Mouse (Mus musculus): ENCODE results near the gene Cib4. TPM values are rescaled to one million over a fixed set of nuclear protein-coding genes. Genes with fewer than 3 reads are reported as not detected.
A peak's percentile ranks its signal among the peaks of the same experiment; 100 is the strongest.

The Cib4 gene
- polyA plus RNA-seq, 1 experiment: not detected

- Histone ChIP-seq H3K27ac (ENCODE audit: insufficient read depth, low read length) (peak overlapping the region; percentile 56; the same call in 1 of the 2 replicates), H3K4me3 (ENCODE audit: insufficient read depth, low read length) (no peak overlapping the region), H3K4me1 (ENCODE audit: control insufficient read depth, insufficient read depth, low read length) (peaks cover 16% of the 10 kb centered on the region)
- TF ChIP-seq POLR2A (IDR thresholded peaks at IDR 0.05; ENCODE audit: low read depth, low read length) (no peak), CTCF (IDR thresholded peaks at IDR 0.05; ENCODE audit: borderline replicate concordance, insufficient read depth, low read length) (no peak)
These were observed 51.0 kb downstream of the Cib4 start for GRCm38 (mm10) chr5:30494606-30495005.

GRCm38 (mm10) chr5:30493723-30494122, 51.9 kb downstream of the Cib4 start:
- H3K4me3 ChIP-seq (ENCODE audit: insufficient read depth, low read length): no peak overlapping the region
- TF ChIP-seq CTCF (IDR thresholded peaks at IDR 0.05; ENCODE audit: borderline replicate concordance, insufficient read depth, low read length): no peak
- no peak for TF ChIP-seq POLR2A (IDR thresholded peaks at IDR 0.05; ENCODE audit: low read depth, low read length)
- H3K27ac ChIP-seq (ENCODE audit: insufficient read depth, low read length): no peak overlapping the region
- H3K4me1 ChIP-seq (ENCODE audit: control insufficient read depth, insufficient read depth, low read length): peaks cover 16% of the 10 kb centered on the region

GRCm38 (mm10) chr5:30490845-30491244, 54.8 kb downstream of the Cib4 start:
- TF ChIP-seq CTCF (IDR thresholded peaks at IDR 0.05; ENCODE audit: borderline replicate concordance, insufficient read depth, low read length) (no peak), POLR2A (IDR thresholded peaks at IDR 0.05; ENCODE audit: low read depth, low read length) (no peak)
- H3K27ac ChIP-seq (ENCODE audit: insufficient read depth, low read length): no peak overlapping the region
- H3K4me1 ChIP-seq (ENCODE audit: control insufficient read depth, insufficient read depth, low read length): peaks cover 16% of the 10 kb centered on the region

GRCm38 (mm10) chr5:30490215-30490614, 55.4 kb downstream of the Cib4 start:
- H3K4me1 ChIP-seq (ENCODE audit: control insufficient read depth, insufficient read depth, low read length): peaks cover 16% of the 10 kb centered on the region
- TF ChIP-seq POLR2A (IDR thresholded peaks at IDR 0.05; ENCODE audit: low read depth, low read length): no peak
- no peak for TF ChIP-seq CTCF (IDR thresholded peaks at IDR 0.05; ENCODE audit: borderline replicate concordance, insufficient read depth, low read length)
- no peak overlapping the region for H3K4me3 ChIP-seq (ENCODE audit: insufficient read depth, low read length)
- H3K27ac ChIP-seq (ENCODE audit: insufficient read depth, low read length): no peak overlapping the region

More at GRCm38 (mm10) chr5:30490845-30491244, 54.8 kb downstream of the Cib4 start:
- no peak overlapping the region for H3K4me3 ChIP-seq (ENCODE audit: insufficient read depth, low read length)

- H3K4me3 ChIP-seq (ENCODE audit: insufficient read depth, low read length): no peak overlapping the region
- H3K4me1 ChIP-seq (ENCODE audit: control insufficient read depth, insufficient read depth, low read length): 0 out of 2 replicates have a peak, but pooled peaks cover 3% of the 10 kb centered on the region
- TF ChIP-seq CTCF (IDR thresholded peaks at IDR 0.05; ENCODE audit: borderline replicate concordance, insufficient read depth, low read length): no peak
- TF ChIP-seq POLR2A (IDR thresholded peaks at IDR 0.05; ENCODE audit: low read depth, low read length): no peak
- no peak overlapping the region for H3K27ac ChIP-seq (ENCODE audit: insufficient read depth, low read length)
These were observed 60.5 kb downstream of the Cib4 start for GRCm38 (mm10) chr5:30485136-30485535.

- H3K27ac ChIP-seq (ENCODE audit: insufficient read depth, low read length): no peak overlapping the region
- H3K4me1 ChIP-seq (ENCODE audit: control insufficient read depth, insufficient read depth, low read length): no peaks in the 10 kb centered on the region
- TF ChIP-seq POLR2A (IDR thresholded peaks at IDR 0.05; ENCODE audit: low read depth, low read length) (no peak), CTCF (IDR thresholded peaks at IDR 0.05; ENCODE audit: borderline replicate concordance, insufficient read depth, low read length) (no peak)
- H3K4me3 ChIP-seq (ENCODE audit: insufficient read depth, low read length): no peak overlapping the region
These were observed 61.0 kb downstream of the Cib4 start for GRCm38 (mm10) chr5:30484591-30484990.

GRCm38 (mm10) chr5:30483533-30483932, 62.1 kb downstream of the Cib4 start:
- H3K4me3 ChIP-seq (ENCODE audit: insufficient read depth, low read length): no peak overlapping the region

GRCm38 (mm10) chr5:30482319-30482718, 63.3 kb downstream of the Cib4 start:
- Histone ChIP-seq H3K4me1 (ENCODE audit: control insufficient read depth, insufficient read depth, low read length) (no peaks in the 10 kb centered on the region), H3K4me3 (ENCODE audit: insufficient read depth, low read length) (no peak overlapping the region), H3K27ac (ENCODE audit: insufficient read depth, low read length) (no peak overlapping the region)
- TF ChIP-seq POLR2A (IDR thresholded peaks at IDR 0.05; ENCODE audit: low read depth, low read length): no peak
- peak; percentile 93 for TF ChIP-seq CTCF (IDR thresholded peaks at IDR 0.05; ENCODE audit: borderline replicate concordance, insufficient read depth, low read length)

More at GRCm38 (mm10) chr5:30483533-30483932, 62.1 kb downstream of the Cib4 start:
- H3K4me1 ChIP-seq (ENCODE audit: control insufficient read depth, insufficient read depth, low read length): no peaks in the 10 kb centered on the region
- TF ChIP-seq POLR2A (IDR thresholded peaks at IDR 0.05; ENCODE audit: low read depth, low read length): no peak
- no peak overlapping the region for H3K27ac ChIP-seq (ENCODE audit: insufficient read depth, low read length)

- no peaks in the 10 kb centered on the region for H3K4me1 ChIP-seq (ENCODE audit: control insufficient read depth, insufficient read depth, low read length)
- no peak overlapping the region for H3K27ac ChIP-seq (ENCODE audit: insufficient read depth, low read length)
- H3K4me3 ChIP-seq (ENCODE audit: insufficient read depth, low read length): no peak overlapping the region
- TF ChIP-seq POLR2A (IDR thresholded peaks at IDR 0.05; ENCODE audit: low read depth, low read length): no peak
- peak; percentile 66; the same call in 1 of the 2 replicates for TF ChIP-seq CTCF (IDR thresholded peaks at IDR 0.05; ENCODE audit: borderline replicate concordance, insufficient read depth, low read length)
These were observed 69.1 kb downstream of the Cib4 start for GRCm38 (mm10) chr5:30476534-30476933.

GRCm38 (mm10) chr5:30472148-30472547, 73.5 kb downstream of the Cib4 start:
- TF ChIP-seq CTCF (IDR thresholded peaks at IDR 0.05; ENCODE audit: borderline replicate concordance, insufficient read depth, low read length): no peak
- TF ChIP-seq POLR2A (IDR thresholded peaks at IDR 0.05; ENCODE audit: low read depth, low read length): no peak
- no peak overlapping the region for H3K4me3 ChIP-seq (ENCODE audit: insufficient read depth, low read length)

GRCm38 (mm10) chr5:30470454-30470853, 75.2 kb downstream of the Cib4 start:
- H3K27ac ChIP-seq (ENCODE audit: insufficient read depth, low read length): no peak overlapping the region
- H3K4me3 ChIP-seq (ENCODE audit: insufficient read depth, low read length): no peak overlapping the region
- no peak for TF ChIP-seq POLR2A (IDR thresholded peaks at IDR 0.05; ENCODE audit: low read depth, low read length)
- no peak for TF ChIP-seq CTCF (IDR thresholded peaks at IDR 0.05; ENCODE audit: borderline replicate concordance, insufficient read depth, low read length)

More at GRCm38 (mm10) chr5:30472148-30472547, 73.5 kb downstream of the Cib4 start:
- Histone ChIP-seq H3K4me1 (ENCODE audit: control insufficient read depth, insufficient read depth, low read length) (no peaks in the 10 kb centered on the region), H3K27ac (ENCODE audit: insufficient read depth, low read length) (no peak overlapping the region)

More at GRCm38 (mm10) chr5:30470454-30470853, 75.2 kb downstream of the Cib4 start:
- no peaks in the 10 kb centered on the region for H3K4me1 ChIP-seq (ENCODE audit: control insufficient read depth, insufficient read depth, low read length)
